Mouse (Mus musculus) neural tube, embryonic 14.5 days (tissue): ENCODE measurements around the gene Eda. TPM values are rescaled to one million over a fixed set of nuclear protein-coding genes. Genes with fewer than 3 reads are reported as not detected.

Experiments
- ATAC-seq: fragments of 200-750 bp; cut with Nextera tagmentation; 2 replicates; pipeline ENCODE4 v1.8.0; 2017; ENCODE audit warnings: low read depth, mild to moderate bottlenecking, moderate TSS enrichment, moderate library complexity
- H3K27ac ChIP-seq: fragments of 300-500 bp; sonication (generic); 2 replicates; pipeline ENCODE4 v1.5.1; 2014; ENCODE audit warnings: low read depth, mild to moderate bottlenecking, control low read depth, low read length, moderate library complexity, mixed read lengths
- H3K27me3 ChIP-seq: fragments of 300-500 bp; sonication (generic); 2 replicates; pipeline ENCODE4 v1.6.1; 2014; ENCODE audit warnings: low read length; ENCODE audit not compliant: control insufficient read depth, insufficient read depth
- H3K36me3 ChIP-seq: fragments of 300-500 bp; sonication (generic); 2 replicates; pipeline ENCODE4 v1.6.1; 2014; ENCODE audit warnings: low read length, mixed read lengths; ENCODE audit not compliant: control insufficient read depth, insufficient read depth
- H3K4me1 ChIP-seq: fragments of 300-500 bp; sonication (generic); 2 replicates; pipeline ENCODE4 v1.6.1; 2014; ENCODE audit warnings: low read length; ENCODE audit not compliant: control insufficient read depth, insufficient read depth
- H3K4me2 ChIP-seq: fragments of 300-500 bp; sonication (generic); 2 replicates; pipeline ENCODE4 v1.6.1; 2014; ENCODE audit warnings: mild to moderate bottlenecking, low read depth, low read length, control low read depth
- H3K4me3 ChIP-seq: fragments of 300-500 bp; sonication (generic); 2 replicates; pipeline ENCODE4 v1.5.1; 2014; ENCODE audit warnings: low read depth, low read length, control low read depth, mixed read lengths
- H3K9ac ChIP-seq: fragments of 300-500 bp; sonication (generic); replicated peaks from 2 replicates; pipeline ENCODE4 v1.6.1; 2014; ENCODE audit warnings: low read depth, mild to moderate bottlenecking, control low read depth, low read length, mixed read lengths
- H3K9me3 ChIP-seq: fragments of 300-500 bp; sonication (generic); 2 replicates; pipeline ENCODE4 v1.6.1; 2016; ENCODE audit warnings: low read length; ENCODE audit not compliant: control insufficient read depth
- whole genome bisulfite sequencing: fragments of 180-500 bp; shearing (Covaris S2); extraction: QIAGEN DNeasy Blood & Tissue Kit; methylation state at CpG from one replicate; pipeline ENCODE4 v1.1.7; 2014; 5-methylcytosine and 5-hydroxymethylcytosine counted together
- polyA plus RNA-seq: library from polyadenylated mRNA; unstranded; fragments of >200 nt; fragmentation: Nextera tagmentation; extraction: Ambion mirVana; gene quantifications from 2 replicates; pipeline ENCODE4 v1.2.1, GENCODE M21; 2014

Eda gene
- polyA plus RNA-seq, result 2.0 and 2.4 TPM in 2 replicates

DNA sequence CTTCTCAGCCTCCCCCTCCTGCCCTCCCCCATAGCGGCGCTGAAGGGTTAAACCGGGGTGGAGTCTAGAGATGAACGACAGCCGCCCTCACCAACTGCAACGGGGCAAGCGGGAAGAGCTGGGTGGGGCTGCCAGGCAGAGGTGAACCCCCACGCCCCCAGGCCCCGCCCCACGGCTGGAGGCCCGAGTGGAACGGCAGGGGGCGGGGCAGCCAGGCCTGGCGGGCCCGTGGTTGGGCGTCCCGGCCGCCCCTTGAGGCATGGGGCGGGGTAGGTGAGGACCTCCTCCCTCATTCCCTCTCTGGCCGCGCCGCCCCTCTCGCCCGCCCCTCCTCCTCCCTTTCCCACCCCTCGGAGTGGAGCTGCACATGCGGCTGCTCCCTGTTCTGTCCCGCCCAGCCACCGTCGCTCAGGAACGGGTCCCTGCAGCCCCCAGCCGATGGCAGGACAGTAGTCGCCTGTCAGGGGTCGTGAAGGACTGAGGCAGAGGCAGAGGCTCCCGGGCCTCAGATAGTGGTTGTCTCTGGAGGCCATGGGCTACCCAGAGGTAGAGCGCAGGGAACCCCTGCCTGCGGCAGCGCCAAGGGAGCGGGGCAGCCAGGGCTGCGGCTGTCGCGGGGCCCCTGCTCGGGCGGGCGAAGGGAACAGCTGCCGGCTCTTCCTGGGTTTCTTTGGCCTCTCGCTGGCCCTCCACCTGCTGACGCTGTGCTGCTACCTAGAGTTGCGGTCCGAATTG lies at the start of gene Eda:
Gene Eda, plus strand, starts transcription at position 357 of the 735 bp plus-strand sequence.
- peak within 1 kb of the TSS; percentile 34 for H3K9ac ChIP-seq
- H3K4me2 ChIP-seq, result peak within 1 kb of the TSS; percentile 75
- ATAC-seq, result peak; percentile 97
- H3K4me1 ChIP-seq, result no peaks in the 10 kb centered on the region
- H3K27ac ChIP-seq, result no peak within 1 kb of the TSS
- WGBS, result 20% methylated on average over 34 of the region's 49 CpGs
- H3K36me3 ChIP-seq, result no peaks in the 10 kb centered on the region
- H3K9me3 ChIP-seq, result no peaks in the 10 kb centered on the region
- peak within 1 kb of the TSS; percentile 49 for H3K4me3 ChIP-seq
- H3K27me3 ChIP-seq, result no peaks in the 10 kb centered on the region; the same call in 1 of the 2 replicates

DNA sequence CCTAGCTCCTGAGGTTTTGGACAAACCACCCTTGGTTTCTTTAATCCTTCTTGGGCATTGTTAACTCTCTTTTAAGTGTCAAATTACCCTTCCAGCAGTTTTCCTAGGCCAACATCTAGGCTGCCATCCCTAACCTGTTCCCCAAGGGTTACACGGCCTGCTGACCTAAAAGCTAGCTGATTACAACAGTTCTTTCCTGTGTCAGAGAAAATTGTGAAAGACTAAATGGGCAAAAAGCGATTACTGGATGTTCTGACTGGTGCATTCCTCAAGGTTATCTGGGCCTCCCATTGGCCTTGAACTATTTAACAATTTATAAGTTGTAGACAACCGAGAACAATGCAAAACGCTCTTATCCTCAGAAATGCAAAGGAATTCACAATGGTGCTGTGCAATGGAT lies 14.4 kb upstream of the Eda start:
- Histone ChIP-seq H3K4me3 (no peak overlapping the region), H3K36me3 (no peaks in the 10 kb centered on the region), H3K4me2 (no peak overlapping the region), H3K4me1 (no peaks in the 10 kb centered on the region), H3K9me3 (no peaks in the 10 kb centered on the region), H3K27ac (no peak overlapping the region), H3K27me3 (no peaks in the 10 kb centered on the region), H3K9ac (no peak overlapping the region)
- WGBS, result 83% methylated on average over 4 of the region's 4 CpGs
- ATAC-seq, result no peak

DNA sequence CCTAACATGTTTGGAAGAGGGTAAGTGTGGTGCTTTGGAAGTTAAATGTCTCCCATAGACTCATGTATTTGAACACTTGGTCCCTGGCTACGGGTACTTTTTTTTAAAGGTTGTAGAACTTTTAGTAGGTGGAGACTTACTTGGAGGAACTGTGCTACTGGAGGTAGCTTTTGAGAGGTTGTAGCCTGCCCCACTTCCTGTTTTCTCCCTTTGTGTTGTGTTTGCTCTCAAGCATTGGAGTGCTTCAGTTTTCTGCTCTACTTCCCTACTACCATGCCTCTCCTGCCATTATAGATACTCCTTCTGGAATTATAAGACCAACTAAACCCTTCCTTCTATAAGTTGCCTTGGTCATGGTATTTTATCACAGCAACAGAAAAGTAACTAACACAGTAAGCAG lies 5.3 kb upstream of the Eda start:
- no peak overlapping the region for H3K27ac ChIP-seq
- WGBS, result 83% methylated on average over 1 of the region's 1 CpGs
- no peaks in the 10 kb centered on the region for H3K4me1 ChIP-seq
- H3K27me3 ChIP-seq, result no peaks in the 10 kb centered on the region
- no peak overlapping the region for H3K4me3 ChIP-seq
- H3K36me3 ChIP-seq, result no peaks in the 10 kb centered on the region
- no peak overlapping the region for H3K4me2 ChIP-seq
- no peak overlapping the region for H3K9ac ChIP-seq
- ATAC-seq, result no peak
- H3K9me3 ChIP-seq, result no peaks in the 10 kb centered on the region

DNA sequence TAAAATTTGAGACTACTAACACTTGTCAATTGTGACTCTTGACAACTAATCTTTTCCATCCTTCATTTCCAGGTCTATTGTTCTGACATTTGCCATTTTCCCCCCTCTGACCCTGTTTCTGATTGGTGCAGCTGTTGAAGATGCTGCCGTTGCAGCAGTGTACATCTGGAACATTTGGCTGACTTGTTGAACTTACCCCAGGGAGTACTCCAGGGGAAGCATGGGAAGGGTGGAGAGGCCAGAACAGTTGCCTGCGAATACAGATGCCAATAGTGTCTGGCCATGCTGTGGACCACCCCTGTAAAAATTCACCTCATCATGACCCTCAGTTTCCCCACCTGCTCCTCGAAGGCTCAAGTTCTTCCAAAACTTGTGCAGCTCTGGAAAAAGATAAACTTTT lies 1.0 kb upstream of the Eda start:
- no peaks in the 10 kb centered on the region; the same call in 1 of the 2 replicates for H3K27me3 ChIP-seq
- 29% methylated on average over 3 of the region's 3 CpGs for WGBS
- no peak overlapping the region for H3K27ac ChIP-seq
- H3K4me1 ChIP-seq, result no peaks in the 10 kb centered on the region
- no peak overlapping the region for H3K4me2 ChIP-seq
- no peak overlapping the region for H3K4me3 ChIP-seq
- H3K36me3 ChIP-seq, result no peaks in the 10 kb centered on the region
- ATAC-seq, result no peak
- no peaks in the 10 kb centered on the region for H3K9me3 ChIP-seq
- no peak overlapping the region for H3K9ac ChIP-seq

DNA sequence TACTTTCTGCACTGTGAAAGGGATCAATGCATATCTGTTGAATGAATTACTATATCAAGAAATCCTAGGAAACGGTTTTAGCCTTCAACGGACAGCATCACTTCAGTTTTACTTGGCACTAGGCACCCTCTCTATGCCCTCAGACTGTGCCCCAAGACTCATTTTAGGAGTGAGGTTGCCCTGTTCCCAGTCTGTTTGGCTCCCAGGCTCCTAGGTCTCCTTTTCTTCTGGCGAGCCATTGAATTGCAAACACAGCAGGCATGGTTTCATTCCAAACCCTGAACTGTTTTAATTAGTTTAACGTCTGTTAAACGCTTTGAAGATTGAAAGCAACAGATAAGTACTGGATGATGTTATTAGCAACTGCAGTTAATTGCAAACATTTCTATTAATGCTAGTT lies 603 bp upstream of the Eda start:
- Histone ChIP-seq H3K36me3 (no peaks in the 10 kb centered on the region), H3K27me3 (no peaks in the 10 kb centered on the region; the same call in 1 of the 2 replicates), H3K4me3 (peak overlapping the region; percentile 49), H3K4me1 (no peaks in the 10 kb centered on the region), H3K27ac (no peak overlapping the region), H3K4me2 (peak overlapping the region; percentile 75; the same call in 1 of the 2 replicates), H3K9ac (no peak overlapping the region), H3K9me3 (no peaks in the 10 kb centered on the region)
- ATAC-seq, result peak; percentile 32; the same call in 1 of the 2 replicates
- 24% methylated on average over 5 of the region's 5 CpGs for WGBS

DNA sequence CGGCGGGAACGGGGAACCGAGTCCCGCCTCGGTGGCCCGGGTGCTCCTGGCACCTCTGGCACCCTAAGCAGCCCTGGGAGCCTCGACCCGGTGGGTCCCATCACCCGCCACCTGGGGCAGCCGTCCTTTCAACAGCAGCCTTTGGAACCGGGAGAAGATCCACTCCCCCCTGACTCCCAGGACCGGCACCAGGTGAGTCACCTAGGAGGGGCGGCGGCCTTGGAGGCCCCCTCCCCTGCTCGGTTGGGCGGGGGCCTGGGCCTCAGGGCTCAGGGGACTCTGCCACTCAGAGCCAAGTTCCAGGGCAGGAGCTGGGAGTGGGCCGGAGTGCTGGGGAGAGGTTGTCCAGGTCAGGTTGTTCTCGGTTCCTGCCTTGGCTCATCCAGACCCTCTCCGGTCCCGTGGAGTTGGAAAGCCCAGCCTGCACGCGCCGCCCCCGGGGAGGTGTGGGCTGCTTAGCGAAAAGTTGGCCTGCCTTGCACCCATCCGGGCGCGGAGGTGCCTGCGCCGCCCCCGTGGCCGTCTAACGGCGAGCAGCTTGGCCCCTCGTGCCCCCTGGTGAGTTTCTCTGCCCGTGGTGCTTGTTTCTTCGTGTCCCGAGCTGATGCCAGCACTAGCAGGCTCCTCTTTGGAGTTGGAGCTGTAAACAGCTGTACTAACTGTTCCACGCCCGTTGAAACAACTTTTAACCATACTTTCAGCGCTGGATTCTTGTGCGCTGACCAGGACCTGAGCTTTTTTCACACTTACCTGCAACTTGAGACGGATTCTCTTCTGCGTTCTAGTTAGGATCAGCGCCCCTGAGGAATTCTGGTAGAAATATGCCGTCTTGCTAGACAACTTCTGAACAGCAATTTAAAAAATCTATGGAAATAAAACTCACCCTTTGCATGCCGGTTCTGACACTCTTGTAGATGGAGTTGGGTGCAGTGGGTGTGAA lies 849 bp downstream of the Eda start:
- Histone ChIP-seq H3K9me3 (no peaks in the 10 kb centered on the region), H3K4me2 (peak overlapping the region; percentile 75), H3K4me3 (peak overlapping the region; percentile 49), H3K9ac (peak overlapping the region; percentile 34), H3K27ac (no peak overlapping the region), H3K27me3 (no peaks in the 10 kb centered on the region; the same call in 1 of the 2 replicates), H3K36me3 (no peaks in the 10 kb centered on the region), H3K4me1 (no peaks in the 10 kb centered on the region)
- ATAC-seq, result peak; percentile 59
- 17% methylated on average over 40 of the region's 48 CpGs for WGBS

DNA sequence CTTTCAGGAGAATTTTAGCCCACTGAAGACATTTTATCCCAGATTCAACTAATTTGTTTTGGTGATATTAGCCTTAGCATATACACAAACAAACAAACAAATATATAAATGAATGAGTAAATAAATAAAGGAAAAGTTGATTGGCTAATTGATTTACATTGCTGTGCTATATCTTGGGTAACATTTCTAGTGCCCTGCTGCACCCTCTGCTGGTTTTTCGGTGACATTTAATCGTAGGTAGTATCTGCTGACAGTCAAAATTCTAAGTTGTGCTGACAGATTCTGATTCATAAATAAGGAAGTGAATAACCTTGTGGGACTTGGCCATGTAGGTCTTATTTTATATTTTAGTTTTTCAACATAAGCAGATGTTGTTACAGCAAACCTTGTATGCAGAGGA lies 2.9 kb downstream of the Eda start:
- Histone ChIP-seq H3K36me3 (no peaks in the 10 kb centered on the region), H3K9ac (no peak overlapping the region), H3K4me1 (no peaks in the 10 kb centered on the region), H3K4me2 (no peak overlapping the region), H3K4me3 (no peak overlapping the region), H3K9me3 (no peaks in the 10 kb centered on the region), H3K27ac (no peak overlapping the region), H3K27me3 (no peaks in the 10 kb centered on the region; the same call in 1 of the 2 replicates)
- WGBS, result 81% methylated on average over 2 of the region's 2 CpGs
- ATAC-seq, result no peak

DNA sequence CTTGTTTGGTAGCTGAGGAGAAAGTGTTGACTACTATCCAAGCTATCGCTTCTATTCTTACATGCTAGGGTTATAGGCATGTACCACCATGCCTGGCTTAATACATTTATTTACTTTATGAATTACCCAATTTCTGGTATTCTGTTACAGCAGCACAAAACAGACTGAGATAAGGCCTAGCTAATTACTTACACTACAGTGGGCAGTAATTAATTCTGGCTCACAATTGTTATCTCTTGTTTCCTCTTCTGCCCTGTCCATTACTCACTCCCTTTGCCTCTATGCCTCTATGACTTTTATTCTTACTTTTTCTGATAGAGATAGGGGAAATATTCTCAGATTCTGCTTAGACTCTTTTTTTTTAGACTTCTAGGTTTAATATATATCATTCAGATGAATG lies 18.0 kb downstream of the Eda start:
- no peak for ATAC-seq
- Histone ChIP-seq H3K4me1 (no peaks in the 10 kb centered on the region), H3K27ac (no peak overlapping the region), H3K4me3 (no peak overlapping the region), H3K9ac (no peak overlapping the region), H3K27me3 (no peaks in the 10 kb centered on the region), H3K36me3 (no peaks in the 10 kb centered on the region), H3K4me2 (no peak overlapping the region), H3K9me3 (no peaks in the 10 kb centered on the region)
- 96% methylated on average over 1 of the region's 1 CpGs for WGBS

DNA sequence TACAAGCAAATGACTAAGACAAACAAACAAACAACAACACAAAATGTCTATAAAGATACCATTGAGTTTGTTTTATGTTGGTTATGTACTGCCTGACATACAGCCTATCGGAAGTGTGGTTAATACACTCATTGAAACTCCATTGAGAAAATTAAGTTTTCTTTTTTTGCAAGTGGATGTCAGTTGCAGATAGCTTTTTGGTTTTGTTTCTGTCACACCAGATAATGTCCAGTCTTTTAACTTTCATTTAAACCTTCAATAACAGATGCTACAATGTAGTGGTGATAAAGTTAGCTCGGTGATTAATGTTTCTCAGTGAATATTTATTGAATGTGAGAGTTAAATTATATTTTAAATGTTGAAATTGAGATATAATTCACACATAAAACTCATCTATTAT lies 23.9 kb downstream of the Eda start:
- Histone ChIP-seq H3K9me3 (no peaks in the 10 kb centered on the region), H3K4me2 (no peak overlapping the region)
- 91% methylated on average over 2 of the region's 2 CpGs for WGBS

More for the DNA sequence above, 23.9 kb downstream of the Eda start:
- Histone ChIP-seq H3K27me3 (no peaks in the 10 kb centered on the region), H3K9ac (no peak overlapping the region), H3K4me3 (no peak overlapping the region), H3K4me1 (no peaks in the 10 kb centered on the region), H3K36me3 (no peaks in the 10 kb centered on the region), H3K27ac (no peak overlapping the region)
- ATAC-seq, result no peak
